Mouse (Mus musculus) cerebellum, adult 9-11 months (tissue): ENCODE results near the gene Lats1.
A peak's percentile ranks its signal among the peaks of the same experiment; 100 is the strongest.

ENCODE experiments used
- DNase-seq: peaks from one replicate; pipeline ENCODE4 v3.0.0; 2022

Lats1 gene

DNA sequence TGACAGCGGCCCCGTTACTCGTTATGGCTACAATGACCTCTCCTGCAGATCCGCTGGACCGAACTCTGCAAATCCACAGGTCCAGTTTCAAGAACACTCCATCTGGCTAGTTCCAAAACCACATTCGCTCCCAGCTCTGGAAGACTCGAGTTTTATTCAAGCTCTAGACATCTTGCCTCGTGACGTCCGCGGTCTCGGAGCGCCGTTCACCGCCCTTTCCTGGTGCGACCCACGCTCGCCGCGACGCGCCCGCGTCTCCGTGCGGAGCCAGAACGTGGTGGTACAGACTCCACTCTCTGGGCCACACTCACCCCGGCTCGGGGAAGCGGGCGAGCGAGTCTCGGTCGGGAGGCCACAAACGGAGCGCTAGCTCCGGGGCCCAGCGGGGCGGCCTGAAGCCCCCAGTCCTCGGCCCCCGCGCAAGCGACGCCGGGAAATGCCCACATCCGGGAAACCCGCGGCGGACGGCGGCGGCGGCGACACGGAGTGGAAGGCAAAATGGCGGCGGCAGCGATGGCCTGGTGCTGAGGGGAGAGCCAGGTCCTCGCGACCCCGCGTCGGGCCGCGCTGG is at the start of gene Lats1, which contains the start of gene Pcmt1:
Lats1 (plus strand) TSS at position 484 of the 571 bp plus-strand sequence.
Pcmt1 (minus strand) TSS at position 406 of the 571 bp plus-strand sequence.
- DNase-seq: peak; percentile 84

DNA sequence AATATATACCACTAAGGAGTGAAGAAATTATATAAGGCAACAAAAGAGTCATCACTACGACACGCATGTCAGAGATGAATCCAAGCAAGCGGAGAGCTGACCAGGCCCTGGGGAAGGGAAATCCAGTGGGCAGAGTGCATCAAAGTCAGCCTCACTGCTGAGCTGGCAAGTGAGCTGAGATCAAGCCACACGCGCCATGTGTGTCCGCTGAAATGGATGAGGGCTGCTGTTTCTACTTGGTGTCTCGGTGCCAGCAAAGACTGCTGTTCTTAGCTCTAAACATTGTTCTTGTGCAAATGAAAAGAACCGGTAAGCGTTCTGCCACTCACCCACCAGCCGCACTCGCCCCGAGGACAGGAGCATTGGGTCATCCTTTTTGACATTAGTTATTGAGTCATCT is 40.6 kb upstream of the Lats1 start:
- DNase-seq: no peak

DNA sequence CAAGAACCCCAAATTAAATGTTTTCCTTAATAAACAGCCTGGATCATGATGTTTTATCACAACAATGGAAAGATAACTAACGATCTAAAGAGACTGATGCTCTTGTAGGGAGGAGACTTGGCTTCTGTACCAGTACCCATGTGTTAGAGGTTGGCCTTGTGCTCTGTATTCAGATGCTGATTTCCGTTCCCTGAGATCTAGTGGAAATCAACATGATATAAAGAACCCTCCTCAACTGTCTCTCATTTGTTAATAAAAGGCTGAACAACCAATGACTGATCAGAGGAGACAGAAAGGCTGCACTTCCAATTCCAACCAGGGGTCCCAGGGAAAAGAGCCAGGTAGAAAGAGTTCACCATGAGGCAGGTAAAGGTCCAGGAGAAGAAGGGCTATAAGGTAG is 35.1 kb upstream of the Lats1 start:
- no peak for DNase-seq

DNA sequence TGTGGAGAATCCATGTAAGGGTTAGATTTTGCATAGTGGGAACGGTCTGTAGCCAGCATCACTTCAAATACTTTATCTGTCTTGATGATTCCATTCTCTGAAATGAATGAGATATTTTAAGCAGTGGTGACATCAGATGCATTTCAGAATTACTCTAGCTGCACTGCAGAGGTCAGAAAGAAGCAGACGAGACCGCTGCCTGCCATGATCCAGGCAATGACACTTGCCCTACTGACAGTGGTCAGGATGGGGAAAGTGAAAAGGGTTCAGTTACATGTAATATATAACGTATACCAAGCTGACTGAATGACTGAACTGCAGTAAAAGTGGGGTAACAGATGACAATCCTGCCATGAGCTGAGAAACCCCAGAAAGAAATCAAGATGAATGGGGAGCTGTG is 32.0 kb upstream of the Lats1 start:
- DNase-seq: no peak

DNA sequence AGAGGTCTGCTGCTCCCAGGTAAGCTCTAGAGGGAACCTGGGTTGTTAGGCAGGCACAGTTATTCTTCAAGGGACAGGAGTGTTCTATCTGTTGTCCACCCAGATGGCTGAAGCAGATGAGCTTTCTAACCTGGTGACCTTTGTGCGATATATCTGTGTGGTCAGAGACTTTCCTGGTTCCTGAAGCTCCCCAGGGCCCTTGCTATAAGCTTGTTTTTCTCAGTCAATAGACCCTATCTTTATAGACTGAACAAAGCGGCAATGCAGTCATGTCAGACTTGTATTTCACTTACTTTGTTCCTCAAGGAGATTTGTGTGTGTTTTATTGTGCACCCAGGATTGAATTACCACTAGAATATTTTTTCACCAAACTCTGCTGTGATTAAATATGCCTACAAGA is 30.0 kb upstream of the Lats1 start:
- DNase-seq: no peak

DNA sequence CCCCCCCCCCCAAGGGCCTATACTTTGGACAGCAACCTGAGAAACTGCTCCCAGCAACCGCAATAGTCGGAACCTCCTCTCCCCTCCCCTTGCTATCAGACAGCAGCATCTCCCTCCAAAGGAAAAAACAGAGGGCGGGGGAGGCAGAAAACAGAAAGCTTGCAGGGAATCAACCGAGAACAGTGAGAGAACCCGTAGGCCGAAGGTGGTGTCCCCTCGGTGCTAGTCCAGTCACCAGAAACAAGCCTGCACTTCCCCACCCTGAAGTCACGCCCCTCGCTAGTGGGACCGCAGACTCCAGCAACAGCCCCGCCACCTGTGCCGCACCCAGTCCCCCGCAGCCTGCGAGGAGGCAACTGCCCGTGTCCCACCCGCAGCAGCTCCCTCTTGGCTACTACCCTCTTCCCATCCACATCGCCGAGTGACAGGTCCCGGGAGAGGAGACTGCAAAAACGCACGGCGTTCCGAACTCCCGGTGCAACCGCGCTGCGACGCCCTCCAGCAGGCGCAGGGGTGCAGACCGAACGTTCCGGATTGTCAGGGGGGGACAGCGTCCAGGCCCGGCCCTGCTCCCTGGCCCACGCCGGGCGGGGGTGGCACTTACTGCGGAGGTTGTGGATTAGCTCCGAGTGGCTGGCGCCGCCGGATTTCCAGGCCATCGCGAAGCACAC is 18.4 kb upstream of the Lats1 start:
- DNase-seq: no peak

DNA sequence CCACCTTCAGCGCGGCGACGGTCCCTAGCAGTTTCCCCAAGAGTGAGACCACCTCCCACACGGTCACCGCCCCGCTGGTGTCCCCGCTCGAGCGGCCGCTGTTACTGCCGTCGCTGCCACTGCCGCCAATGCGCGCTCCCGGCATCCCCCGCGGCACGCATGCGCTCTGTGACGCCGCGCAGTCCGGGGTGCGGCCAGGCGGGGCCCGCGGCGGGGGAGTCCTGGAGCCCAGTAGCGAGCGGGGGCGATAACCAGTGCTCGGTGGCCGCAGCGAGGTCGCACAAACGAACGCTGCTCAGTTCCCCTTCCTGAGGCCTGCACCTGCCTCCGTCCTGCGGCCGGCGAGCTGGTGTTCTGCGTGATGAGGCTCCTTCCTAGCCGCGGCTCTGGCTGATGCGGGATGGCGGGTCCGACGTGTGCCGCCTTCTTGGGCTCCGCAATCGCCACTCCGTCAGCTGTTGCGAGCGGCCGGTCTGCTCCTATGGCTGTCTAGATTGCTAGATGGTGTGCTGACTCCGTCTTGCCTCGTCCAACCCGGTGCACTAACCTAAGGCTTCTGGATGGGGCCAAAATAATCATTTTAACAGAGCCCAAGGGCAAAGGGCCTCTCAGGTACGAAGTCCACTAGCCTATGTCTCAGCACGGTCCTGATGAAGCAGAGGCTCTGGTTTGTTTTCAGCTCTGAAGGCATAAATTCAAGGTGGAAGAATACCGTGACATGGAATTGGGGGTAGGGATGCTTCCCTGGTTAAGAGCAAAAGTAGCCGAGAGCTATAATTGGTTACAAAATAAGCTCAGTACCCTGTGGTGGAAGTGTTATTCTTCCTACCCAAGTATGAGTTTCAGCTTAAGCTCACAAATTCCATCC is 17.6 kb upstream of the Lats1 start:
- peak; percentile 94 for DNase-seq

DNA sequence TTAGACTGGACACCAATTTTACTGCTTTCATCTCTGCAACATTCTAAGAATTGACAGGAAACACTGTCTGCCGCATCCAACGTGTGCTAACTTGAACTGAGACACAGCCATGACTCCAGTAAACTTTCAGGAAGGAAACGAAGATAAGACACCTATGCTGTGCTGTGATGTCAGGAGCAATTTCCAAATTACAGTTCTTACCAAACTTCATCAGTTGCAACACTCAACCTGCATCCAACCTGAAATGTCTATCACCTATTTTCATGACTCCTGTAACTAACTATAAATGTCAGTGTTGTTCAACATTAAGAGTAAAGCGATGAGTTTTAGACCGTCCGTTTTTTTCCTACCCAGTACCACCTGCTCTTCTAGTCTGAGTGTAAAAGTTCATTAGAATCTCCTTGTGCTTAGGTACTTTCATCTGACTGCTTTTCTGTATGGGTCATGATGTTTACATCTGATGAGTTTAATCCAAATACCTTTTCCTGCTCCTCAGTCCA is 16.9 kb upstream of the Lats1 start:
- DNase-seq: no peak

DNA sequence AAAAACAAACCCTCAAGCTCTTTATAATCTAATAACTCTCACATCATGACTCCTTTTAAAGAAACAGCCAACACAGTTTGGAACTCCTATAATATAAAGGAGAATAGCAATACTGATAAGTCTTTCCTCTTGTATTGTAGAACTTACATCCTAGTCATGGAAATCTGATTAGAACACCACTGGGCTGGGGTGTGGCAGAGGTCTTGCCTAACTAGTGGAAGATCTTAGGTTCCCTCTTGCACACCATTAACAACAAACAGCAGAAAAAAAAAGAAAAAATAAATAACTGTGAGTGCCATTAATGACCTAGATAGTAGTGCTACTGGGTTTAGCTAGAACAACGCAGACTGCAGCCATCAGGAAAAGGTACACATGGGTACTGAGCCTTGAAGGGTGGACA is 16.1 kb upstream of the Lats1 start:
- DNase-seq: no peak

DNA sequence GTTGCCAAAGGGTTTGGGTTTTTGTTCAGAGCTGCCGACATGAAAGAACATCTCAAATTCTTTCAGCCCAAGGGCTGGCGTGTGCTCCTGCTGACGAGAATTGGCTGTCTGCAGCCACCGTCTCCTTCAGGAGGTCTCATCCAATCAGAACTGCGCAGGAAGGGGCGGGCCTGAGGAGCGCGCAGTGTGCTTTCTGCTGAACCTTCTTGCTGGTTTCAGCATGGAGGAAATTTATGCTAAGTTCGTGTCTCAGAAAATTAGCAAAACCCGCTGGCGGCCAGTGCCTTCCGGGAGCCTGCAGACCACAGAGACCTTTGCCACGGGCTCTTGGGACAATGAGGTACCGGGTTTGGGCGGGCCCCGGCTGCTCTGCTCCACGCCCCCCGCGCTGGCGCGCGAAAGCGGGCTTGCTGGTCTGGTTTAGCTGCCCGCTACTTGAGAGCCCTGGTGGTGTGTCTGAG is 13.6 kb upstream of the Lats1 start, which contains the start of gene Nup43:
Nup43 (plus strand) TSS at position 162 of the 461 bp plus-strand sequence.
- peak; percentile 88 for DNase-seq

DNA sequence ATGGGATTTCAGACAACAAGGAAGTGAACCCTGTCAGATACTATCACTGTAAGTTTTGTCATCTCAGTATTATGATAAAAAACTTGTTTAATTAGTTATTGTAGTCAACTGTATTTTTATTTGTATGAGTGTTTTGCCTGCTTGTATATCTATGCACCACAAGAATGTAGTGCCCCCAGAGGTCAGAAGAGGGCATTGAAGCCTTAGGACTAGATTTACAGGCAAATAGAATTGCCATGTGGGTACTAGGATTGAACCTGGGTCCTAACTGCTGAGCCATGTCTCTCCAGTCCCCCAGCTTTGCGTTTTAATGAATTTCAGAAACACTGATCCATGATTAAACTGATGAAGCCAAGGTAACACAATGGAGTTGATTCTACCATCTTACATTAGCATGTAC is 7.3 kb upstream of the Lats1 start:
- DNase-seq: no peak

DNA sequence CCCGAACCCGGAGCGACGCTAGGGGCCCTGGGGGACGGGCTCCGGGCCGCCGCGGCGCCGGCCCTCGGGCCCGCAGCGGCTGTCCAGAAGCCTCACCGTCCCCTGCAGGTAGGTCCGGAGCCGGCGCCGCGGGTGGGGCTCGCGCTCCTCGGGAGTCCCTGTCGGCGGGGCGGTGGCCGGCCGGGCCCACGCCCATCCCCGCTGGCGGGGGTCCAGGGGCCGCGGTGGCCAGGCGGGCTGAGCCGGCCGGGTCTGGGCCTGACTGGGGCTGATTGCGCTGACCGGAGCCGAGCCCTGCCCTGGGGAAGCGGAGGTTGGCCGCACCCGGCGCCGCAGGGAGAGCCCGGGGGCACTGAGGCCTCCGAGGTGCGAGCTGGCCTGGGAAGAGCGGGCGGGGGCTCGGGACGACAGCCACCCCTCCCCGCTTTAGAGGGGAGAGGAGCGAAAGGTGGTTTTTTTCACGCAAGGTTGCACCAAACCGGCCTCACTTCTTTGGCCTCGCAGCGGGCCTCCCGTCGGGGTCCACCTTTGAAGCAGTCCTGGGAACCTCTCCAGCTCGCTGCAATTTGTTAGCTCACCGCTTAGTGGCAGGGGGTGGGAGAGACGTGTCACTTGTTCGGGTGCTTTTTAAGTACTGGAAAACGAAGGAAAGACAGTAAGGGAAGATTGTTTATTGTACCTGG is 470 bp downstream of the Lats1 start:
- peak; percentile 76 for DNase-seq

DNA sequence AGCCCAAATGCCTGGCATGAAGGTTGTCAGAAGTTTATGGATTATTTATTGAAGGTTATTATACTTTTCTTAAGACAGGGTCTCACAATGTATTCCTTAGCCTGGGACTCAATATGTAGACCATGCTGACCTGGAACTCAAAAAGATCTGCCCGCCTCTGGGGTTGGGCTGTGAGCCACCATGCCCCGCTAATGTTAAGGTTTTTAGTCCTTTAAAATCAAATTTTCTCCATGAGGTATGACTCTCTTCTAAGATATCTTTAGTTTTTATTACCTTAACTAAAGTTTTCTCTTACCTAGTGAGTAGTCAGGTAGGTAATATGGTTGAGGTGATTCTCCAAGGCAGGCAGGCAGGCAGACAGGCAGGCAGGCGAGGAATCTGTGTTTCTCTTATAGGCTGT is 1.2 kb downstream of the Lats1 start:
- no peak for DNase-seq

DNA sequence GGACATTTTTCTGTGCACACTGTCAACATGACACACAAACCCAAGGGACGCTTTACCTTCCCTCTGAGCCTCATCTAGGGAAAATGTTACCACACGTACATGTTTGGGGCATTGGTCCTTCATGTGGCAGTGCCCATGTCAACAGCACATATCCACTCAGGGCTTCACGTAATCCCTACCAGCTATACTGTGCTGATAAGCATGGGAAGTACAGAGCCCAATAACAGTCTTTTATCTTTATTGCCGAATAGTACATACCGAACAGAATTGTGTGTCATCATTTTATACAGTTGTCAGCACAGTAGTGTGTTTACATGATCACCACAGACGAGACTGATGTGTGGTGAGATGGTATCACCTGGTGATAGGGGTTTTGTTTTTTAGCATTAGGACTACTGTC is 5.9 kb downstream of the Lats1 start:
- DNase-seq: no peak

DNA sequence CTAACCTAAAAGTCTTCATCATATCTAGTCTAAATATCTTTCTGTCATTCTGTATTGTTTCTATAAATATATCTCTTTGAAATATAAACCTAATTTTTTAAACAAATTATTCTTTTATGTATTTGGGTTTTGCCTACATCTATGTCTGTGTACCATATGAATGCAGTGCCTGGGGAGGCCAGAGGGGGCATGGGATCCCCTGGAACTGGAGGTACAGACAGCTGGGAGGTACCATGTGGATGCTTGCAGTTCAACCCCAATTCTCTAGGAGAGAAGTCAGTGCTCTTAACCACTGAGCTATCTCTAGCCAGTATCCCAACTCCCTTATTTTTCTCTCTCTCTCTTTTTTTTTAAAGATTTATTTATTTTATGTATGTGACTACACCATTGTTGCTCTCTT is 14.3 kb downstream of the Lats1 start:
- no peak for DNase-seq

DNA sequence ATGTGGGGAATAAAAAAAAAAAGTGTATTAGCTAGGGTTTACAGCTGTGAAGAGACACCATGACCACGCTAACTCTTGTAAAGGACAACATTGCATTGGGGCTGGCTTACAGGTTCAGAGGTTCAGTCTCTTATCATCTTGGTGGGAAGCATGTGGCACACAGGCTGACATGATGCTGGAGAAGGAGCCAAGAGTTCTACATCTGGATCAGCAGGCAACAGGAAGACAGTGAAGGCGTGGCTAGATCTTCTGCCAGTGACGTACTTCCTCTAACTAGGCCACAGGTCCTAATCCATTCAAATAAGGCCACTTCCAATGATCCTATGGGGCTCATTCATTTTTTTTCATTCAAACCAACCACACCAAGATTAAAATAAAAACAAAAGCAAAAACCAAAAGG is 19.1 kb downstream of the Lats1 start:
- DNase-seq: no peak

DNA sequence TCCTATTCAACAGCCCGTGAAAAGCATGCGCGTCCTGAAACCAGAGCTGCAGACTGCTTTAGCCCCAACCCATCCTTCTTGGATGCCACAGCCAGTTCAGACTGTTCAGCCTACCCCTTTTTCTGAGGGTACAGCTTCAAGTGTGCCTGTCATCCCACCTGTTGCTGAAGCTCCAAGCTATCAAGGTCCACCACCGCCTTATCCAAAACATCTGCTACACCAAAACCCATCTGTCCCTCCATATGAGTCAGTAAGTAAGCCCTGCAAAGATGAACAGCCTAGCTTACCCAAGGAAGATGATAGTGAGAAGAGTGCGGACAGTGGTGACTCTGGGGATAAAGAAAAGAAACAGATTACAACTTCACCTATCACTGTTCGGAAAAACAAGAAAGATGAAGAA is 21.6 kb downstream of the Lats1 start:
- no peak for DNase-seq

DNA sequence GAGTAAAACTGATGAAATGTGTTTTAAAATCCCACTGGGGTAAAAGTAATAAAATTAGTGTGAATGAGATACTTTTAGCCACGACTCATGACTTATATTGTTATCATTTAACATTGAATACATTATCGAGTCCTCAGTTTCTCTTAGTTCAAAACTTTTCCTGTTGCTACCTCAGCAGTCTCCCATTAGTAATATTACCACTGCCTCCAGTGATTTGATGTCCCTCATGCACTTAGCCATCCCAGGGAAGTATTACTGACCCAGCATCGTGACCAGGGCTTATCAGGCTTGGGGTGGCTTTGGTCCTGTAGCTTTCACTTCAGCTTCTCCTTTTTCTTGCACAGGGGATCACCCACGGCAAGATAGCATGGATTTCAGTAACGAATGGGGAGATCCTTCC is 29.1 kb downstream of the Lats1 start:
- DNase-seq: no peak

DNA sequence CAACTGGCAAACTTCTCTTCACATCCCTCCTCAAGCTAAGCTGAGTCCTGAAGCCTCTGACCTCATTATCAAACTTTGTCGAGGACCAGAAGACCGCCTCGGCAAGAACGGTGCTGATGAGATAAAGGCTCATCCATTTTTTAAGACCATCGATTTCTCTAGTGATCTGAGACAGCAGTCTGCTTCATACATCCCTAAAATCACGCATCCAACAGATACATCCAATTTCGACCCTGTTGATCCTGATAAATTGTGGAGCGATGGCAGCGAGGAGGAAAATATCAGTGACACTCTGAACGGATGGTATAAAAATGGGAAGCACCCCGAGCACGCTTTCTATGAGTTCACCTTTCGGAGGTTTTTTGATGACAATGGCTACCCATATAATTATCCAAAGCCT is 31.5 kb downstream of the Lats1 start:
- DNase-seq: no peak

DNA sequence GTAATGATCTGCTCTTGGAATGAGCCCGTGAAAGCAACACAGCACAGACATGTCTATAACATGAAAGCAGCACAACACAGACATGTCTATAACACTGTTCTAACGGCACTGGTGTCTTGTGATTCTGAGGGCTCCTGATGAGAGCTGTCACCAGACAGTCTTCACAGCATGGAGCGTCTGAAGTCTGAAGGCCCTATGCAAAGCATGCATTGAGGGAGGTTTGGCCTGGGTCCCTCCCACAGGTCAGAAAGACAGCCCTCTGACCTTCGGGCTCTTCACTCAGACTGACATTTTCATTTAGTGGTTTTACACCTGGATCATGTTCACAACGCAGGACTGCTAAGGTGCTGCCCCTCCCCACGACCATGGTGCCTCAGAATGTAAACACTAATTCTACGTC is 34.0 kb downstream of the Lats1 start:
- DNase-seq: no peak

DNA sequence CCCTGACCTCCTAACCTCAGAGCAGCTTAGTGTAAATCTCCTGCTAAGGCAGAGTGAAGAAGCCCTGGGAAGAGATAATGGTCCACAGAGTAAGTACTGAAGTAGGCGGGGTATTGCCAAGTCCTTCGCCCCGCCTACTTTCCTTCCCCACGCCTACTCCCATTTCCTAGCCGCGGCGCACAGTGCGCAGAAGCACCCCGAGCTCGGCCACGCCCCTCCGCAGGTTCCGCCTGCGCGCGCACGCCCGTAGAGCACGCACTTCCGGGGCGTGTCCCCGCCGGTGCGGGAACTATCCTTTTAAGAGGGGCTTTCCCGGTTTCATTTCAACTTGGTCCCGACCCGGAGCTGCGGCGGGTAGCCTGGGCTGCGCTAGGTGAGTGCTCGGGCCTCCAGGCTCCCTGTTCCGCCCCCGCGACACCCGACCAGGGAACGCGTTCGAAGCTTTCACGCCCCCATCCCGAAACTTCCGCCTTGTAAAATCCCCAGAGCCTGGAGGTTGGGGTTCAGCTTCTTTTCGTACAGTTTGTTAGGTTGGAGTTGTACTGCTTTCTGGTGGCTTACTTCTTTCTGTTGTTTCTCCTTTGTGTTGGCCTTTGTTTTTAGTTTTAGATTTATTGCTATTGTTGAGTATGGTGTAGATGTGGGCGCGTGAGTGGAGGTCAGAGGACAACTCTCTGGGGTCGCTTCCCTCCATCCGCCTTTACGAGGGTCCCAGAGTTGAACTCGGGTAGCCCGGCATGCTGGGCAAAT is 44.9 kb downstream of the Lats1 start, which contains the start of gene Katna1:
Katna1 (plus strand) TSS at position 250 of the 750 bp plus-strand sequence.
- DNase-seq: peak; percentile 89

DNA sequence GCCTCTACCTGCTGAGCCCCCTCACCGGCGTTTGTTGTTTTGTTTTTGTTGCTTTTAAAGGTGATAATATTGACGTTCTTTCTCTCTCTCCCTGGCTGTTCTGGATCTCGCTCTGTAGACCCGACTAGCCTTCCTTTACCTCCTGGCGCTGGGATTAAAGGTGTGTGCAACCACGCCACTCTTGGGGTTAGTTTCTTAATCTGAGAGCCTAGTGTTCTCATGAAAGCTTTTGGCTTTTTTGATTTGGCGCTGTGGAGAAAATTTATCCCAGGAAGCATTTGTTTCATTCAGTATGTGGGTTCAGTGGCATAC is 45.4 kb downstream of the Lats1 start:
- DNase-seq: no peak
